Mouse (Mus musculus): ENCODE results near the gene Epha4.

- TF ChIP-seq GATA1 (IDR thresholded peaks at IDR 0.05; ENCODE audit: borderline replicate concordance, low read length) (no peak), CTCF (IDR thresholded peaks at IDR 0.05; ENCODE audit: low read depth, low read length) (no peak)
Observed at GRCm38 (mm10) chr1:77506856-77507200, 8.1 kb downstream of the Epha4 start.
